Mouse (Mus musculus) C2C12 (cell line): ENCODE measurements around the gene Ppp6r1.

ENCODE experiments used
- CTCF ChIP-seq: IDR thresholded peaks from one replicate; pipeline ENCODE4 v1.5.1; 2011; ENCODE audit not compliant: control insufficient read depth, insufficient read depth, insufficient read length
- MYOG ChIP-seq: IDR thresholded peaks from one replicate; pipeline ENCODE4 v1.6.1; 2011; ENCODE audit not compliant: control insufficient read depth, insufficient read length; ENCODE audit errors: extremely low read depth

GRCm38 (mm10) chr7:4658912-4659551 lies at the start of gene Ppp6r1:
- TF ChIP-seq CTCF (no peak), MYOG (no peak)
